Mouse (Mus musculus): ENCODE results near the gene Ap1s3.

Ap1s3 gene

DNA sequence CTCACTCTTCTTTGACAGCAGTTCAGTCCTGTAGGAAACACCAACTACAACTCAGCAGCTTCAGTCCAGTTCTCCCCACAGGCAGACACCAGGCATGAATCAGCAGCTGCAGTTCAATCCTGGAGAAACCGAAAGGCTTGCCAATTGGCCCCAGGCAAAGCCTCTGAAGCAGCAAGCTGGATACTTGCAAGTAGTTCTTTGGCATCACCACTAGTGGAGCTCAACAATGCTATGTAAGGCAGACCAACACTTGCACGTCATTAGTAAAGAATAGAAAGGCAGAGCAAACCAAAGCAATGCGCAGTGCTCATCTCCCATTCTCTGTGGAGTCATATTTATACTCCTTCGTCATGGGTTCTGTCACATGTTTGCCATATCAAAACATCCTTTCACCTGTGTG is 99.9 kb downstream of the Ap1s3 start:
- H3K4me1 ChIP-seq (replicated peaks; ENCODE audit: low read depth, low read length): no peaks in the 10 kb centered on the region
- H3K27me3 ChIP-seq (ENCODE audit: insufficient read depth, low read length): no peaks in the 10 kb centered on the region
- H3K36me3 ChIP-seq (ENCODE audit: insufficient read depth, low read length): no peaks in the 10 kb centered on the region
- no peak for TF ChIP-seq NANOG (IDR thresholded peaks at IDR 0.05; ENCODE audit: borderline replicate concordance, low read length)
- no peak for TF ChIP-seq POU5F1 (IDR thresholded peaks at IDR 0.05; ENCODE audit: borderline replicate concordance, low read length)
- no peak for TF ChIP-seq CTCF (conservative IDR thresholded peaks at IDR 0.05; ENCODE audit: low read length)
- 0 out of 2 replicates have a peak, but pooled peaks cover 3% of the 10 kb centered on the region for H3K9me3 ChIP-seq (ENCODE audit: low read length)
- no peak overlapping the region for H3K4me3 ChIP-seq (replicated peaks; ENCODE audit: low read length)

GRCm38 (mm10) chr1:79571126-79571525 is 100.6 kb downstream of the Ap1s3 start:
- no peak overlapping the region for H3K4me3 ChIP-seq (replicated peaks; ENCODE audit: low read length)
- H3K36me3 ChIP-seq (ENCODE audit: insufficient read depth, low read length): no peaks in the 10 kb centered on the region
- TF ChIP-seq NANOG (IDR thresholded peaks at IDR 0.05; ENCODE audit: borderline replicate concordance, low read length) (no peak), POU5F1 (IDR thresholded peaks at IDR 0.05; ENCODE audit: borderline replicate concordance, low read length) (no peak), CTCF (conservative IDR thresholded peaks at IDR 0.05; ENCODE audit: low read length) (no peak)
- no peaks in the 10 kb centered on the region for H3K4me1 ChIP-seq (replicated peaks; ENCODE audit: low read depth, low read length)
- H3K9me3 ChIP-seq (ENCODE audit: low read length): 0 out of 2 replicates have a peak, but pooled peaks cover 3% of the 10 kb centered on the region
- no peaks in the 10 kb centered on the region for H3K27me3 ChIP-seq (ENCODE audit: insufficient read depth, low read length)

- TF ChIP-seq NANOG (IDR thresholded peaks at IDR 0.05; ENCODE audit: borderline replicate concordance, low read length): no peak
- TF ChIP-seq POU5F1 (IDR thresholded peaks at IDR 0.05; ENCODE audit: borderline replicate concordance, low read length): no peak
- TF ChIP-seq CTCF (conservative IDR thresholded peaks at IDR 0.05; ENCODE audit: low read length): no peak
Observed at GRCm38 (mm10) chr1:79561186-79561585, 110.6 kb downstream of the Ap1s3 start.

More at GRCm38 (mm10) chr1:79561186-79561585, 110.6 kb downstream of the Ap1s3 start:
- H3K27me3 ChIP-seq (ENCODE audit: insufficient read depth, low read length): no peaks in the 10 kb centered on the region
- H3K36me3 ChIP-seq (ENCODE audit: insufficient read depth, low read length): no peaks in the 10 kb centered on the region
- no peaks in the 10 kb centered on the region for H3K4me1 ChIP-seq (replicated peaks; ENCODE audit: low read depth, low read length)
- no peak overlapping the region for H3K4me3 ChIP-seq (replicated peaks; ENCODE audit: low read length)
- H3K9me3 ChIP-seq (ENCODE audit: low read length): peaks cover 11% of the 10 kb centered on the region

All from E14TG2a.4 (cell line).